Mouse (Mus musculus): ENCODE results near the gene Apip. TPM values are rescaled to one million over a fixed set of nuclear protein-coding genes. Genes with fewer than 3 reads are reported as not detected.

The Apip gene
- 50.0 and 51.0 TPM in 2 replicates for polyA plus RNA-seq (2015; fragmentation: Nextera tagmentation; extraction: Ambion mirVana)

- peak within 1 kb of the TSS; percentile 88 for H3K27ac ChIP-seq (ENCODE audit: low read length)
- WGBS: under 1% methylated on average over 55 of the region's 55 CpGs
Measured at GRCm38 (mm10) chr2:103073219-103073982, at the start of gene Apip, which contains the start of gene Pdhx. Gene Apip, plus strand, starts transcription at chr2:103073675. Gene Pdhx, minus strand, starts transcription at chr2:103073513.

GRCm38 (mm10) chr2:103037831-103038230 is 35.6 kb upstream of the Apip start:
- H3K27me3 ChIP-seq (replicated peaks; ENCODE audit: control insufficient read depth, insufficient read depth, low read length): no peaks in the 10 kb centered on the region
- H3K9ac ChIP-seq (ENCODE audit: low read depth, low read length): no peak overlapping the region
- 81% methylated on average over 4 of the region's 4 CpGs for WGBS
- no peak for ATAC-seq
- H3K9me3 ChIP-seq (ENCODE audit: control insufficient read depth, low read length): no peaks in the 10 kb centered on the region
- H3K4me1 ChIP-seq (ENCODE audit: control insufficient read depth, insufficient read depth, low read length): no peaks in the 10 kb centered on the region
- H3K27ac ChIP-seq (ENCODE audit: low read length): no peak overlapping the region
- no peak overlapping the region for H3K4me3 ChIP-seq (ENCODE audit: low read length)
- H3K36me3 ChIP-seq (ENCODE audit: control insufficient read depth, insufficient read depth, low read length): no peaks in the 10 kb centered on the region
- no peak overlapping the region for H3K4me2 ChIP-seq (ENCODE audit: low read depth, low read length)

More at GRCm38 (mm10) chr2:103073219-103073982, at the start of gene Apip, which contains the start of gene Pdhx:
- peak within 1 kb of the TSS; percentile 78 for H3K4me3 ChIP-seq (ENCODE audit: low read length)
- no peaks in the 10 kb centered on the region for H3K4me1 ChIP-seq (ENCODE audit: control insufficient read depth, insufficient read depth, low read length)
- peak within 1 kb of the TSS; percentile 71 for H3K4me2 ChIP-seq (ENCODE audit: low read depth, low read length)
- ATAC-seq: peak; percentile 100
- no peaks in the 10 kb centered on the region for H3K9me3 ChIP-seq (ENCODE audit: control insufficient read depth, low read length)
- H3K27me3 ChIP-seq (replicated peaks; ENCODE audit: control insufficient read depth, insufficient read depth, low read length): no peaks in the 10 kb centered on the region
- H3K9ac ChIP-seq (ENCODE audit: low read depth, low read length): peak within 1 kb of the TSS; percentile 85
- H3K36me3 ChIP-seq (ENCODE audit: control insufficient read depth, insufficient read depth, low read length): no peaks in the 10 kb centered on the region

- H3K4me2 ChIP-seq (ENCODE audit: low read depth, low read length): no peak overlapping the region
- no peak overlapping the region for H3K9ac ChIP-seq (ENCODE audit: low read depth, low read length)
- H3K9me3 ChIP-seq (ENCODE audit: control insufficient read depth, low read length): no peaks in the 10 kb centered on the region
- H3K27ac ChIP-seq (ENCODE audit: low read length): no peak overlapping the region
- H3K4me1 ChIP-seq (ENCODE audit: control insufficient read depth, insufficient read depth, low read length): no peaks in the 10 kb centered on the region
- no peaks in the 10 kb centered on the region for H3K27me3 ChIP-seq (replicated peaks; ENCODE audit: control insufficient read depth, insufficient read depth, low read length)
- no peaks in the 10 kb centered on the region for H3K36me3 ChIP-seq (ENCODE audit: control insufficient read depth, insufficient read depth, low read length)
- ATAC-seq: no peak
- H3K4me3 ChIP-seq (ENCODE audit: low read length): no peak overlapping the region
- 73% methylated on average over 8 of the region's 8 CpGs for WGBS
Measured at GRCm38 (mm10) chr2:103040896-103041295, 32.6 kb upstream of the Apip start.

- H3K4me1 ChIP-seq (ENCODE audit: control insufficient read depth, insufficient read depth, low read length): no peaks in the 10 kb centered on the region
- 93% methylated on average over 2 of the region's 2 CpGs for WGBS
- no peaks in the 10 kb centered on the region for H3K27me3 ChIP-seq (replicated peaks; ENCODE audit: control insufficient read depth, insufficient read depth, low read length)
Measured at GRCm38 (mm10) chr2:103045286-103045685, 28.2 kb upstream of the Apip start.

GRCm38 (mm10) chr2:103051937-103052893 is 21.3 kb upstream of the Apip start:
- H3K27me3 ChIP-seq (replicated peaks; ENCODE audit: control insufficient read depth, insufficient read depth, low read length): no peaks in the 10 kb centered on the region
- WGBS: 77% methylated on average over 19 of the region's 19 CpGs
- no peak overlapping the region for H3K27ac ChIP-seq (ENCODE audit: low read length)
- no peak overlapping the region for H3K4me3 ChIP-seq (ENCODE audit: low read length)
- ATAC-seq: no peak
- no peaks in the 10 kb centered on the region for H3K36me3 ChIP-seq (ENCODE audit: control insufficient read depth, insufficient read depth, low read length)
- no peaks in the 10 kb centered on the region for H3K9me3 ChIP-seq (ENCODE audit: control insufficient read depth, low read length)
- H3K9ac ChIP-seq (ENCODE audit: low read depth, low read length): no peak overlapping the region
- H3K4me1 ChIP-seq (ENCODE audit: control insufficient read depth, insufficient read depth, low read length): no peaks in the 10 kb centered on the region
- H3K4me2 ChIP-seq (ENCODE audit: low read depth, low read length): no peak overlapping the region

More at GRCm38 (mm10) chr2:103045286-103045685, 28.2 kb upstream of the Apip start:
- Histone ChIP-seq H3K36me3 (ENCODE audit: control insufficient read depth, insufficient read depth, low read length) (no peaks in the 10 kb centered on the region), H3K27ac (ENCODE audit: low read length) (no peak overlapping the region), H3K4me2 (ENCODE audit: low read depth, low read length) (no peak overlapping the region), H3K4me3 (ENCODE audit: low read length) (no peak overlapping the region), H3K9ac (ENCODE audit: low read depth, low read length) (no peak overlapping the region), H3K9me3 (ENCODE audit: control insufficient read depth, low read length) (no peaks in the 10 kb centered on the region)
- ATAC-seq: no peak

GRCm38 (mm10) chr2:103055820-103056219 is 17.7 kb upstream of the Apip start:
- no peak overlapping the region for H3K9ac ChIP-seq (ENCODE audit: low read depth, low read length)
- 89% methylated on average over 6 of the region's 6 CpGs for WGBS
- H3K27ac ChIP-seq (ENCODE audit: low read length): no peak overlapping the region
- H3K27me3 ChIP-seq (replicated peaks; ENCODE audit: control insufficient read depth, insufficient read depth, low read length): no peaks in the 10 kb centered on the region
- no peak for ATAC-seq
- no peaks in the 10 kb centered on the region for H3K36me3 ChIP-seq (ENCODE audit: control insufficient read depth, insufficient read depth, low read length)
- no peak overlapping the region for H3K4me2 ChIP-seq (ENCODE audit: low read depth, low read length)
- no peak overlapping the region for H3K4me3 ChIP-seq (ENCODE audit: low read length)
- H3K9me3 ChIP-seq (ENCODE audit: control insufficient read depth, low read length): no peaks in the 10 kb centered on the region
- peaks cover 5% of the 10 kb centered on the region for H3K4me1 ChIP-seq (ENCODE audit: control insufficient read depth, insufficient read depth, low read length)

GRCm38 (mm10) chr2:103058266-103058665 is 15.2 kb upstream of the Apip start:
- H3K4me2 ChIP-seq (ENCODE audit: low read depth, low read length): no peak overlapping the region
- H3K9ac ChIP-seq (ENCODE audit: low read depth, low read length): no peak overlapping the region
- peaks cover 9% of the 10 kb centered on the region for H3K4me1 ChIP-seq (ENCODE audit: control insufficient read depth, insufficient read depth, low read length)
- WGBS: 83% methylated on average over 3 of the region's 3 CpGs
- H3K36me3 ChIP-seq (ENCODE audit: control insufficient read depth, insufficient read depth, low read length): no peaks in the 10 kb centered on the region
- no peaks in the 10 kb centered on the region for H3K27me3 ChIP-seq (replicated peaks; ENCODE audit: control insufficient read depth, insufficient read depth, low read length)
- no peak overlapping the region for H3K4me3 ChIP-seq (ENCODE audit: low read length)
- H3K9me3 ChIP-seq (ENCODE audit: control insufficient read depth, low read length): no peaks in the 10 kb centered on the region
- H3K27ac ChIP-seq (ENCODE audit: low read length): no peak overlapping the region
- ATAC-seq: no peak

- H3K27me3 ChIP-seq (replicated peaks; ENCODE audit: control insufficient read depth, insufficient read depth, low read length): no peaks in the 10 kb centered on the region
- peaks cover 9% of the 10 kb centered on the region for H3K4me1 ChIP-seq (ENCODE audit: control insufficient read depth, insufficient read depth, low read length)
- H3K4me2 ChIP-seq (ENCODE audit: low read depth, low read length): no peak overlapping the region
- WGBS: 17% methylated on average over 3 of the region's 3 CpGs
- no peaks in the 10 kb centered on the region for H3K36me3 ChIP-seq (ENCODE audit: control insufficient read depth, insufficient read depth, low read length)
- ATAC-seq: peak; percentile 46; the same call in 1 of the 2 replicates
- H3K4me3 ChIP-seq (ENCODE audit: low read length): no peak overlapping the region
- H3K27ac ChIP-seq (ENCODE audit: low read length): no peak overlapping the region
- no peak overlapping the region for H3K9ac ChIP-seq (ENCODE audit: low read depth, low read length)
- no peaks in the 10 kb centered on the region for H3K9me3 ChIP-seq (ENCODE audit: control insufficient read depth, low read length)
Measured at GRCm38 (mm10) chr2:103062865-103063264, 10.6 kb upstream of the Apip start.

Data from intestine, embryonic 16.5 days (tissue).